Mouse (Mus musculus) heart, embryonic 11.5 days (tissue): Measurements from ENCODE around the gene Sipa1l2. TPM values are rescaled to one million over a fixed set of nuclear protein-coding genes. Genes with fewer than 3 reads are reported as not detected.

Experiments used
- ATAC-seq: fragments of 200-750 bp; cut with Nextera tagmentation; replicated peaks from 2 replicates; pipeline ENCODE4 v1.8.0; 2017; ENCODE audit warnings: moderate library complexity; ENCODE audit not compliant: insufficient number of reproducible peaks, low FRiP score, low TSS enrichment
- H3K27ac ChIP-seq: fragments of 300-500 bp; sonication (generic); 2 replicates; pipeline ENCODE4 v1.5.1; 2014; ENCODE audit warnings: mild to moderate bottlenecking, low read depth, low read length
- H3K27me3 ChIP-seq: fragments of 300-500 bp; sonication (generic); 2 replicates; pipeline ENCODE4 v1.6.1; 2014; ENCODE audit warnings: mild to moderate bottlenecking, low read length, mixed read lengths; ENCODE audit not compliant: control insufficient read depth, insufficient read depth
- H3K36me3 ChIP-seq: fragments of 300-500 bp; sonication (generic); 2 replicates; pipeline ENCODE4 v1.6.1; 2014; ENCODE audit warnings: mild to moderate bottlenecking, low read length, moderate library complexity, mixed read lengths; ENCODE audit not compliant: control insufficient read depth, insufficient read depth
- H3K4me1 ChIP-seq: fragments of 300-500 bp; sonication (generic); 2 replicates; pipeline ENCODE4 v1.6.1; 2014; ENCODE audit warnings: low read length; ENCODE audit not compliant: control insufficient read depth, insufficient read depth
- H3K4me2 ChIP-seq: fragments of 300-500 bp; sonication (generic); 2 replicates; pipeline ENCODE4 v1.6.1; 2014; ENCODE audit warnings: mild to moderate bottlenecking, moderate library complexity
- H3K4me3 ChIP-seq: fragments of 300-500 bp; sonication (generic); 2 replicates; pipeline ENCODE4 v1.5.1; 2014; ENCODE audit warnings: low read depth, low read length
- H3K9ac ChIP-seq: fragments of 300-500 bp; sonication (generic); 2 replicates; pipeline ENCODE4 v1.6.1; 2014; ENCODE audit warnings: mild to moderate bottlenecking, low read depth, low read length, moderate library complexity
- H3K9me3 ChIP-seq: fragments of 300-500 bp; sonication (generic); replicated peaks from 2 replicates; pipeline ENCODE4 v1.6.1; 2016; ENCODE audit warnings: low read length; ENCODE audit not compliant: control insufficient read depth
- WGBS: fragments of 180-500 bp; shearing (Covaris S2); extraction: QIAGEN DNeasy Blood & Tissue Kit; methylation state at CpG from one replicate; pipeline ENCODE4 v1.1.7; 2014; ENCODE audit not compliant: insufficient replicate concordance; 5-methylcytosine and 5-hydroxymethylcytosine counted together
- polyA plus RNA-seq: library from polyadenylated mRNA; unstranded; fragments of >200 nt; fragmentation: Nextera tagmentation; extraction: Ambion mirVana; gene quantifications from 2 replicates; pipeline ENCODE4 v1.2.1, GENCODE M21; 2014

The Sipa1l2 gene
- polyA plus RNA-seq, 1 experiment from 2014 or later: 16.8 TPM

- H3K4me2 ChIP-seq: peak overlapping the region; percentile 43
- peak overlapping the region; percentile 59; the same call in 1 of the 2 replicates for H3K9ac ChIP-seq
- peak; percentile 65 for ATAC-seq
- peaks cover 74% of the 10 kb centered on the region for H3K4me1 ChIP-seq
- H3K27me3 ChIP-seq: no peaks in the 10 kb centered on the region
- WGBS: 40% methylated on average over 13 of the region's 13 CpGs
- peaks cover 4% of the 10 kb centered on the region; the same call in 1 of the 2 replicates for H3K36me3 ChIP-seq
- peak overlapping the region; percentile 90 for H3K27ac ChIP-seq
- H3K4me3 ChIP-seq: no peak overlapping the region
- no peaks in the 10 kb centered on the region for H3K9me3 ChIP-seq
Observed at GRCm38 (mm10) chr8:125539056-125540013, 30.3 kb downstream of the Sipa1l2 start.

- ATAC-seq: no peak
- no peak overlapping the region for H3K4me3 ChIP-seq
Observed at GRCm38 (mm10) chr8:125538265-125538664, 31.3 kb downstream of the Sipa1l2 start.

GRCm38 (mm10) chr8:125533709-125534108 lies 35.9 kb downstream of the Sipa1l2 start:
- H3K9ac ChIP-seq: no peak overlapping the region
- no peak overlapping the region for H3K4me3 ChIP-seq
- peaks cover 72% of the 10 kb centered on the region for H3K4me1 ChIP-seq
- H3K27ac ChIP-seq: peak overlapping the region; percentile 69
- 32% methylated on average over 7 of the region's 7 CpGs for WGBS
- no peaks in the 10 kb centered on the region for H3K27me3 ChIP-seq
- no peaks in the 10 kb centered on the region for H3K9me3 ChIP-seq
- ATAC-seq: no peak; the same call in 1 of the 2 replicates
- no peak overlapping the region for H3K4me2 ChIP-seq
- H3K36me3 ChIP-seq: peaks cover 4% of the 10 kb centered on the region; the same call in 1 of the 2 replicates

More at GRCm38 (mm10) chr8:125538265-125538664, 31.3 kb downstream of the Sipa1l2 start:
- peak overlapping the region; percentile 59 for H3K9ac ChIP-seq
- WGBS: 41% methylated on average over 6 of the region's 6 CpGs
- peaks cover 4% of the 10 kb centered on the region; the same call in 1 of the 2 replicates for H3K36me3 ChIP-seq
- H3K27me3 ChIP-seq: no peaks in the 10 kb centered on the region
- no peaks in the 10 kb centered on the region for H3K9me3 ChIP-seq
- H3K27ac ChIP-seq: peak overlapping the region; percentile 90
- H3K4me2 ChIP-seq: peak overlapping the region; percentile 43
- peaks cover 78% of the 10 kb centered on the region for H3K4me1 ChIP-seq

GRCm38 (mm10) chr8:125532953-125533352 lies 36.7 kb downstream of the Sipa1l2 start:
- 87% methylated on average over 8 of the region's 8 CpGs for WGBS
- no peak for ATAC-seq
- no peak overlapping the region for H3K4me3 ChIP-seq
- peaks cover 72% of the 10 kb centered on the region for H3K4me1 ChIP-seq
- H3K27ac ChIP-seq: peak overlapping the region; percentile 69; the same call in 1 of the 2 replicates
- no peak overlapping the region for H3K4me2 ChIP-seq
- H3K9me3 ChIP-seq: no peaks in the 10 kb centered on the region
- no peaks in the 10 kb centered on the region for H3K27me3 ChIP-seq
- peaks cover 4% of the 10 kb centered on the region; the same call in 1 of the 2 replicates for H3K36me3 ChIP-seq
- H3K9ac ChIP-seq: no peak overlapping the region

GRCm38 (mm10) chr8:125532177-125532576 lies 37.4 kb downstream of the Sipa1l2 start:
- Histone ChIP-seq H3K4me2 (no peak overlapping the region), H3K4me1 (peaks cover 78% of the 10 kb centered on the region), H3K36me3 (no peaks in the 10 kb centered on the region), H3K9me3 (no peaks in the 10 kb centered on the region), H3K27me3 (no peaks in the 10 kb centered on the region), H3K27ac (0 out of 2 replicates have a peak overlapping the region, but pooled peaks have one; percentile 1), H3K9ac (no peak overlapping the region), H3K4me3 (no peak overlapping the region)
- no peak for ATAC-seq
- 30% methylated on average over 7 of the region's 7 CpGs for WGBS

GRCm38 (mm10) chr8:125531640-125532039 lies 38.0 kb downstream of the Sipa1l2 start:
- H3K36me3 ChIP-seq: no peaks in the 10 kb centered on the region
- 0 out of 2 replicates have a peak overlapping the region, but pooled peaks have one; percentile 6 for H3K27ac ChIP-seq
- H3K4me2 ChIP-seq: no peak overlapping the region
- H3K4me1 ChIP-seq: peaks cover 82% of the 10 kb centered on the region
- no peaks in the 10 kb centered on the region for H3K27me3 ChIP-seq
- no peak overlapping the region for H3K9ac ChIP-seq
- no peak for ATAC-seq
- no peak overlapping the region for H3K4me3 ChIP-seq
- no peaks in the 10 kb centered on the region for H3K9me3 ChIP-seq
- WGBS: 45% methylated on average over 1 of the region's 1 CpGs

- H3K4me2 ChIP-seq: no peak overlapping the region
- H3K9ac ChIP-seq: no peak overlapping the region
- H3K4me1 ChIP-seq: peaks cover 86% of the 10 kb centered on the region
- no peaks in the 10 kb centered on the region for H3K9me3 ChIP-seq
- 0 out of 2 replicates have a peak overlapping the region, but pooled peaks have one; percentile 6 for H3K27ac ChIP-seq
- no peaks in the 10 kb centered on the region for H3K36me3 ChIP-seq
- H3K27me3 ChIP-seq: no peaks in the 10 kb centered on the region
- H3K4me3 ChIP-seq: no peak overlapping the region
- ATAC-seq: no peak
- WGBS: 48% methylated on average over 6 of the region's 6 CpGs
Observed at GRCm38 (mm10) chr8:125531088-125531438, 38.5 kb downstream of the Sipa1l2 start.

- no peak overlapping the region for H3K9ac ChIP-seq
- 52% methylated on average over 15 of the region's 15 CpGs for whole genome bisulfite sequencing
- H3K4me2 ChIP-seq: no peak overlapping the region
- H3K27ac ChIP-seq: no peak overlapping the region
- peaks cover 86% of the 10 kb centered on the region for H3K4me1 ChIP-seq
- no peak overlapping the region for H3K4me3 ChIP-seq
- no peaks in the 10 kb centered on the region for H3K9me3 ChIP-seq
- no peak for ATAC-seq
- H3K36me3 ChIP-seq: no peaks in the 10 kb centered on the region
- no peaks in the 10 kb centered on the region for H3K27me3 ChIP-seq
Observed at GRCm38 (mm10) chr8:125530187-125531087, 39.2 kb downstream of the Sipa1l2 start.
